Mouse (Mus musculus): Measurements from ENCODE around the gene Lrrc23. TPM values are rescaled to one million over a fixed set of nuclear protein-coding genes. Genes with fewer than 3 reads are reported as not detected.
"Not testable (repeated sequence)": the region's sequence is repeated elsewhere in the genome, so short reads cannot be mapped to it uniquely, and the experiment has no call there.

Lrrc23 gene
- under 1 TPM in 1 of 2 experiments, not detected in 1; 0.18 TPM for total RNA-seq (2021)
- long read RNA-seq, experiment 1, result 0 reads
- long read RNA-seq, experiment 2, result 0 reads

DNA sequence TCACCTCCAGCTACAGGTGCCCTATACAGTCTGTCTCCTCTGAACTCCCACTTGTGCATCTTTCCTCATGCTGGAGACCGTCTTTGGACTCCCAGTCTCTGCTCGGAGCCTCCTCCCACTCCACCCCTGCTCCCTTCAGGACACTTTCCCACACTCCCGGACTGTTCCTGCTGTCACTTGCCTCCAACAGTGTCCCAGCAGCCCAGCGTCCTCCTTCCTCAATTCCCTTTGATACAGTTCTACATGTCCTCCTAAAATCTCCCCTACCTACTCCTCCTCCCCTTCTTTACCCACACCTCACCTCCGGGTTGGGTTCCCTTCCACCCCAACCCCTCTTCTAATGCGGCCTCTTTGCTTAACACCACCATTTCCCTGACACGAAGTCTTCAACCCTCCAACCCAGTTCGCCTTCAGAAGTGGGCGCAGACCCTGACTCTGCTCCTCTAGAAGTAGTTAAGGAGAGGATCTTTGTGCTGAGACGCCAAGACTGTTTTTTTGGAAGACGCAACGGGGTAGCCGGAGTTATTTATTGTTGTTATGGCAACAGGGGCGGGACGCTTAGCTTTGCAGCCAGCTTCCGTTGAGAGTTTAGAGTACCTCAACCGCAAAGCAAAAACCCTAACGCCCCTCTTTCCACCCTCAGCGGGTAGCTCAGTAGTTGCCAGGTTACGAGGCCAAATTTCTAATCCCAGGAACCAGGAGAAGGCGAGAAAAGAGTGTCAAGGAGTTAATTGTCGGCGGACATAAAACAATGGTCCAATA lies at the start of gene Lrrc23:
TSS of gene Lrrc23 (minus strand) at position 506 of the 762 bp plus-strand sequence.
- no peak for DNase-seq
- intact Hi-C loops (cut with DNase I), result no loop called here

GRCm38 (mm10) chr6:124828101-124828592 lies 48.6 kb upstream of the Lrrc23 start:
- no peak for DNase-seq
- intact Hi-C loops (cut with DNase I), result no loop called here

GRCm38 (mm10) chr6:124822049-124822448 lies 42.5 kb upstream of the Lrrc23 start:
- no peak for DNase-seq
- intact Hi-C loops (cut with DNase I), result no loop called here

DNA sequence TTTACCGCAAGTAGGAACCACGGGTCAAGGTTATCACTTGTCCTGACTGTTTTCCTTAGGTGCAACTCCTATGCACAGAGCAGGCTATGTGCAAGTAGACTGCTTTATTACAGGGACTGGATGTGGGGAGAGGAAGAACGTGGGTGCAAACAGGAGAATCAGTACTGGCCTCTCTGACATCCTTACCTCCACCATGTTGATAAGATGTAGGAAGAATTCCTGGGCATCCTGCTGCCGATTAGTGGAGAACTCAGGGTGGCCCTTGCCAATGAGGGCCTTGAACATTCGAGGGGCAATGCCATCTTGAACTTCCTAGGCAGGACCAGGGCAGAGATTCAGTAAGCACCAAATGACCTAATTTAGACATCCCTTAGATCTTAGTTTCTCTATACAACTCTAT lies 41.4 kb upstream of the Lrrc23 start:
- no peak for DNase-seq
- intact Hi-C loops (cut with DNase I), result no loop called here

DNA sequence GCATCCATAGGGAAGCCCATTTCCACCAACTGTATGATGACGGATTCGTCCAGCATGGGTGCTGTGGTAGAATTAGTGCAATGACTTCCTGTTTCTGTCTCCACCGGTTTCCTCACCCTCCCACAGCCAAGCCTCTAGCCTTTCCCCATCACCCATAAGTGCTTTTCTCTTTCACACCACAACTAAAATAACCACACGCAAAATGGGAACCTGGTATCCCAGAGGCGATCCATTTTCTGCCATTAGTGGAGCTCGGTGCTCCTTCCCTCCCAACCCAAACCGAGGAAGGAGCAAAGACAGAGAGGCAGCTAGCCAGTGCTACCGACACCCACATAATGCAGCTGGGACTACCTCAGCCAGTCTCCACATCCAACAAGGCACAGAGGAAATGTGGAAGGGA lies 38.4 kb upstream of the Lrrc23 start:
- intact Hi-C loops (cut with DNase I), result no loop called here
- DNase-seq, result no peak

DNA sequence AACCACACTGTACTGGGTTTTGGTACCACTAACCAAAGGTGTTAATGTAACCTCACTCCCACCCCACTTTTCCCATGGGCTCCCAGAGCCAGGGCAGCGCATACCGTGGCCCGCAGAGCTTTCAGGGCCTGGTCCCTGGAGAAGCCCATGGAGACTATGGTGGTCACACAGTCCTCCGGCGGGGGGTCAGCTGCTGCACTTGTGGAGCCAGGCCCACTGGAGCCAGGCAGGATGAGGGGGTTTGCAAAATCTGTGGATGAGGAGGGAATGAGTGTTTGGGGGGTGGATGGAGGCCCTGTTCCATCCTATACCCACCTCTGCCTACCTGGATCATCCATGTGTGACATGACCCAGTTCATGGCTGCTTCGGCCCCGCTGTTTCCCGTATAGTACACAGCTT lies 38.0 kb upstream of the Lrrc23 start:
- intact Hi-C loops (cut with DNase I), result no loop called here
- no peak for DNase-seq

DNA sequence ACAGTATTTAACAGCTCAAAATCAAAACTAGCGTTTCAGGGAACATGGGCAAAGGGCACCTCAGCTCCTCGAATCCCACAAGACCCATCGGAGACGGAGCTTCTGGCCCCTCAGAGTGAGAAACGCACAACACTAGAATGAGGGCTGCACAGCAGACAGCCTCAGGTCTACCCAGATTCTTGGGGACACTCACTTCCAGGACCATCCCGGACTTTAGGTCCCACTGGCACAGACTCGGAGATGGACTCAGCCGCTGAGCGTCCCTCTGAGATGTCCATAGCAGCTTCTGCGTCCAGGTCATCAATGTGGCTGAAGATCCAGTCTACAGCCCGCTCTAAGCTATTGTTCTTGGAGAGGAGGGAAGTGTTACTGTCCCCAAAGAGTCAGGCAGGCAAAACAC lies 37.6 kb upstream of the Lrrc23 start:
- intact Hi-C loops (cut with DNase I), result no loop called here
- no peak for DNase-seq

GRCm38 (mm10) chr6:124816611-124817010 lies 37.1 kb upstream of the Lrrc23 start:
- DNase-seq, result no peak
- intact Hi-C loops (cut with DNase I), result no loop called here

GRCm38 (mm10) chr6:124814858-124815774 lies 35.6 kb upstream of the Lrrc23 start:
- intact Hi-C loops (cut with DNase I), result no loop called here

GRCm38 (mm10) chr6:124814448-124814847 lies 34.9 kb upstream of the Lrrc23 start:
- intact Hi-C loops (cut with DNase I), result no loop called here
- no peak for DNase-seq

More at GRCm38 (mm10) chr6:124814858-124815774, 35.6 kb upstream of the Lrrc23 start:
- DNase-seq, result peak in 1 of 2 experiments; percentile 9

GRCm38 (mm10) chr6:124813933-124814332 lies 34.4 kb upstream of the Lrrc23 start, which contains the start of gene Tpi1:
TSS of gene Tpi1 (minus strand) at chr6:124814296.
- intact Hi-C loops (cut with DNase I), result no loop called here
- DNase-seq, result peak; percentile 90 to 91

- intact Hi-C loops (cut with DNase I), result no loop called here
- DNase-seq, result peak; percentile 47 to 58
Observed at GRCm38 (mm10) chr6:124813496-124813895, 34.0 kb upstream of the Lrrc23 start.

- no peak for DNase-seq
- intact Hi-C loops (cut with DNase I), result no loop called here
Observed at GRCm38 (mm10) chr6:124812848-124813247, 33.3 kb upstream of the Lrrc23 start.

DNA sequence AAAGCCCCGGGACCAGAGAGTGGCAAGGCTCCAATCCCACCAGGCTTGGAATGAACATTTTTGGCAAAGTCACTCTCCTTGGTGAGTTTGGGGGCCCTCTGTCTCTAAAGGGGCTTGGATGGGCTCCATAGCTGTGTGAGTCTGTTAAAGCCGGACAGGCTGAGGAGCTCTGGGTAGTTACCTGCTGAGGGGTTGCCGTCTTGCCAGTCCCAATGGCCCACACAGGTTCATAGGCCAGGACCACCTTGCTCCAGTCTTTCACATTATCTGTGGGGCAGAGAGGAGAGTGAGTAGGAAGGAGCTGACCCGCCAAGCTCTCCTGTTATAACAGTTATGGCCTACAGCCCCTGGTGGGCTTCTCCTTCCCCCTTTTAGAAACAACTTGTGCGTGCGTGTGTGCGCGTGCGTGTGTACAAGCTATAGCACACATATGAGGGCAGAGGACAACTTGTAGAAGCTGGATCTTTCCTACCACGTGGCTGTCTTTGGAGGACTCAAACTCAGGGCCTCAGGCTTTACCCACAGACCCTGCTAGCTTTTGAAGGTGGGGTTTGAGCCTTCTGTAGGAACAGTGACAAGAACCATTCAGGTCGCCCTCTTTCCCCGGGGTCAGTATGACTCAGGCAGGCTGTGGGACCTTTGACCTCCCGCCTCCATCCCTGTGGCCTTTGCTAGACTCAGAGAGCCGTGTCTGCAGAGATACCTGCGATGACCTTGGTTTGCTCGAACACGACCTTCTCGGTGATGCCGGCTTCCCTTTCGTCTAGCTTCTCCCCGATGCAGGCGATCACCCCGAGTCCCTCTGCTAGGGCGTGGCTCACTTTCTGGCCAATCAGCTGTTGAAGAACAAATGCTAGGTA lies 32.4 kb upstream of the Lrrc23 start:
- DNase-seq, result no peak
- intact Hi-C loops (cut with DNase I), result no loop called here

GRCm38 (mm10) chr6:124811403-124811665 lies 31.8 kb upstream of the Lrrc23 start:
- DNase-seq, result no peak
- intact Hi-C loops (cut with DNase I), result no loop called here

DNA sequence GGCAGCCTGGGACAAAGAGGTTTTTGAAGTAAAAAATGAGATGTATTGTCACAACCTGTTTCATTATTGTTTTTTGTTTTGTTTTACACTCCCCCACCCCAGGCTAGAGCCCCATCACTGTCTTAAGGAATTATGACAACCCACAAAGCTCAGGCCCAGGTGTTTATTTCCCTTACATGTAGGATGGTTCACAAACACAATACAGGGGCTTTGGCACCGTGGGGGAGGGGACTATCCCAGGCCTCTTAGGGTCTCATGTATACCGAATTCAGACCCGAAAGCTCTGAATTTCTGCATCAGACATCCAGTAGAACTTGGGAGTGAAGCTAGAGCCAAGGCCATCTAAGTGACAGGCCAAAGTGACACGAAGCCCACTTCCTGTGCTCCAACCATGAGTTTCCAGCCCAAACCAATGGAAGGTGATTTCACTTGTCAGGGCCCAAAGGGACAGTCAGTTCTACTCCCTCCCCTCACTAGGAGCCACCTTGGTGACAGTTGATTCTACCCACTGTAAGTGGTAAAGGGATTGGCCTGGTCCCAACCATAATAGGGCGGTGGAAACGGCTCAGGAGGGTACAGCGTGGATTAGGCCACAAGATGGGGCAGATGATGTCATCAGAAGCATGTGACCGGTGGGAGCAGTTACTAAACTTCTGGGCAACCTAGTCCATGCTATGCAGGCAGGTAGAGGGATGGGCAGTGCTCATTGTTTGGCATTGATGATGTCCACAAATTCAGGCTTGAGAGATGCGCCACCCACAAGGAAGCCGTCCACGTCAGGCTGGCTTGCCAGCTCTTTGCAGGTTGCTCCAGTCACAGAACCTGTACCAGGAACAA lies 31.3 kb upstream of the Lrrc23 start:
- intact Hi-C loops (cut with DNase I); DNase-seq: not testable (repeated sequence)

DNA sequence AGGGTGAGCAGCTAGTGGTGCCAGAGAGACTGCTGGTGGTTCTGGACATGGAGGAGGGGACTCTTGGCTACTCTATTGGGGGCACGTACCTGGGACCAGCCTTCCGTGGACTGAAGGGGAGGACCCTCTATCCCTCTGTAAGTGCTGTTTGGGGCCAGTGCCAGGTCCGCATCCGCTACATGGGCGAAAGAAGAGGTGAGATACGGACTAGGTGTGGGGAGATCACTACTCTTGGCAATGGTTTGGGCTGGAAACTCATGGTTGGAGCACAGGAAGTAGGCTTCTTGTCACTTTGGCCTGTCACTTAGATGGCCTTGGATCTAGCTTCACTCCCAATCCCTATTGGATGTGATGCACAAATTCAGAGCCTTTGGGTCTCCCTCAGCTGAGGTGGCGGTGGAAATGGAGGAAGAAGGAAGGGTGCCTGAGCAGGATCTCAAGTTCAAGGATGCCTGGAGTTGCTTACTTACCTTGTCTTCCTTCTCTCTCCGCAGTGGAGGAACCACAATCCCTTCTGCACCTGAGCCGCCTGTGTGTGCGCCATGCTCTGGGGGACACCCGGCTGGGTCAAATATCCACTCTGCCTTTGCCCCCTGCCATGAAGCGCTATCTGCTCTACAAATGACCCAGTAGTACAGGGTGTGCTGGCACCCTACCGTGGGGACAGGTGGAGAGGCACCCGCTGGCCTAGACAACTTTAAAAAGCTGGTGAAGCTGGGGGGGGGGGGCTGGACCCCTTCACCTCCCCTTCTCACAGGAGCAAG lies 30.4 kb upstream of the Lrrc23 start:
- no peak for DNase-seq
- intact Hi-C loops (cut with DNase I), result no loop called here

DNA sequence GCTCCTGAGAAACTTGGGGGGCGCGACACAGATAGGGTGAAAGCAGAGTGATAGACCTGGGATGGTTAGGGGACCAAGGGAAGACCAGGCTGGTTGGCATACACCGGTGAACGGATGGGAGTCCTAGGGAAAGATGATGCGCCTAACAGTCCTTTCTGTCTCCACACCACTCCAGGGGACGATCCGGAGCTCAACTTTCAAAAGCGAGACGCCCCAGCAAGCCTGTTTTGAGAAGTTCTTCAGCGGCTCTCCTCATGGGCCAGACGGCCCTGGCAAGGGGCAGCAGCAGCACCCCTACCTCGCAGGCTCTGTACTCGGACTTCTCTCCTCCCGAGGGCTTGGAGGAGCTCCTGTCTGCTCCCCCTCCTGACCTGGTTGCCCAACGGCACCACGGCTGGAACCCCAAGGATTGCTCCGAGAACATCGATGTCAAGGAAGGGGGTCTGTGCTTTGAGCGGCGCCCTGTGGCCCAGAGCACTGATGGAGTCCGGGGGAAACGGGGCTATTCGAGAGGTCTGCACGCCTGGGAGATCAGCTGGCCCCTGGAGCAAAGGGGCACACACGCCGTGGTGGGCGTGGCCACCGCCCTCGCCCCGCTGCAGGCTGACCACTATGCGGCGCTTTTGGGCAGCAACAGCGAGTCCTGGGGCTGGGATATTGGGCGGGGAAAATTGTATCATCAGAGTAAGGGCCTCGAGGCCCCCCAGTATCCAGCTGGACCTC lies 29.7 kb upstream of the Lrrc23 start:
- intact Hi-C loops (cut with DNase I), result no loop called here
- DNase-seq, result peak; percentile 80 to 83

Measured in gastrocnemius, postnatal 36 days (tissue).